Mouse (Mus musculus) Patski (cell line): ENCODE data around the gene Gpc6. TPM values are rescaled to one million over a fixed set of nuclear protein-coding genes. Genes with fewer than 3 reads are reported as not detected.
A peak's percentile ranks its signal among the peaks of the same experiment; 100 is the strongest.

Experiments
- ATAC-seq: fragments of 100-300 bp; one replicate; pipeline ENCODE4 v1.8.0; 2021
- CTCF ChIA-PET: fragments of 350-600 bp; sonication (Branson Sonifier 250); formaldehyde crosslinking; loops from one replicate; lab custom pipeline; 2022; ENCODE audit warnings: inconsistent platforms; lab: Charles Lee
- POLR2A ChIA-PET: fragments of 350-600 bp; sonication (Branson Sonifier 250); formaldehyde crosslinking; loops from one replicate; lab custom pipeline; 2022; ENCODE audit warnings: antibody characterized with exemption, inconsistent platforms; lab: Charles Lee
- DNase-seq: peaks from one replicate; pipeline ENCODE4 v3.0.0-alpha.2; 2011; ENCODE audit warnings: low read depth, low spot score
- H3K27me3 ChIP-seq: fragments of 371-371 bp; one replicate; pipeline ENCODE4 v1.5.1; 2021
- CTCF ChIP-seq: fragments of 100-300 bp; IDR thresholded peaks from one replicate; pipeline ENCODE4 v1.5.1; 2021
- in situ Hi-C: fragments of 300-500 bp; cut with MboI; formaldehyde crosslinking; loops from 3 replicates; pipeline ENCODE4 v1.11.1; 2018; ENCODE audit warnings: low pct_unique_long_range_greater_than_20kb, mixed read lengths
- polyA plus RNA-seq: library from polyadenylated mRNA; unstranded; gene quantifications from one replicate; pipeline ENCODE4 v1.2.3, GENCODE M21; 2021

Gene Gpc6
- polyA plus RNA-seq, 1 experiment from 2014 or later = 56.6 TPM

DNA sequence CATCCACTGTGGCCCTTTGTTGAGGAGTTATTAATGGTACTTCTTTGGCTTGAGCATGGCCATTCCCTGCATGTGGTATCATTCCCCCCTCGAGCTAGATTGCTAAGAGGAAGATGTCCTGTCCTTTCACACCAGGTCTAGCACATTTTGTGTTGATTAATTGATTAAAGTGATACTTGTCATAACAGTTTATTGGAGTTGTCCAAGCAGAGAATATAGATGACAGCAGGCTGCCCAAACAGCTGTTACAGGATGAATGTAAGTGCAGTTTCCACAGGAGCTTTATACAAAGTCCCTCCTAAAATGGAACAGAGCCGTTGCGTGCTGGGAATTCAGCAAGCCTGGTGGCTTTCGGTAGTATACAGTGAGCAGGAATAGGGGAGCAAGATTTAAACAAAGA is 574.2 kb downstream of the Gpc6 start:
- CTCF ChIA-PET = interaction anchor here (0.8 kb wide), 1 partner anchor 572 kb away, joined by 3 read pairs; no protein-coding TSS in a partner anchor
- no peak for DNase-seq

GRCm38 (mm10) chr14:117514829-117515228 is 589.7 kb downstream of the Gpc6 start:
- ATAC-seq = peak; percentile 78
- ChIA-PET CTCF (no interaction called here), POLR2A (no interaction called here)
- no peaks in the 10 kb centered on the region for H3K27me3 ChIP-seq
- peak; percentile 42 for DNase-seq
- TF ChIP-seq CTCF = no peak
- in situ Hi-C loops = no loop called here

More for the DNA sequence above, 574.2 kb downstream of the Gpc6 start:
- POLR2A ChIA-PET = interaction anchor here (0.6 kb wide), 1 partner anchor 605 kb away, joined by 7 read pairs; no protein-coding TSS in a partner anchor
- no peak for TF ChIP-seq CTCF
- in situ Hi-C loops = loop anchor here (10.0 kb wide), 1 partner anchor 575 kb away; the partner anchor contains the start of gene Gpc6
- ATAC-seq = no peak
- H3K27me3 ChIP-seq = no peaks in the 10 kb centered on the region

DNA sequence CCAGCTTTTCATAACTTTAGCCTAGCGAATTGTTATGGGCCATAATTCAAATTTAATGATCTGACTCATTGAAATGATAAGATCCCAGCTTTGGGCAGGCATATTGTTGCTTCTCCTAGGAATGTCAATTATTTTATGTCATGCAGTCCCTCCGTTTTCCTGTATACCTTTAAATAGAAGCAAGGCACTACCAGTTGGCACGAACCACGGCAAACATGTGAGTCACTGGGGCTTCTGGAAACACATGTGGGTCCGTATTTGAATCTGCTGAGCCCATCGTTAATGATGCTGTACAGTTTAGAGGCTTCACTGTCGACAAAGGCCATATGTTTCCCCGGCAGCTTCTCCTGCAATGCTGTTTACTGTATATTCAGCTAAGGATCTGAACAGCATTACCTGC is 594.5 kb downstream of the Gpc6 start:
- CTCF ChIA-PET = interaction anchor here (1.0 to 1.4 kb wide), 5 partner anchors 12 to 67 kb away, joined by 3 to 4 read pairs (median 3); no protein-coding TSS in a partner anchor
- TF ChIP-seq CTCF = no peak
- DNase-seq (peak; percentile 60), ATAC-seq (peak; percentile 66)
- in situ Hi-C loops = no loop called here
- H3K27me3 ChIP-seq = no peaks in the 10 kb centered on the region
- POLR2A ChIA-PET = interaction anchor here (0.6 kb wide), 1 partner anchor 238 kb away, joined by 3 read pairs; no protein-coding TSS in a partner anchor

DNA sequence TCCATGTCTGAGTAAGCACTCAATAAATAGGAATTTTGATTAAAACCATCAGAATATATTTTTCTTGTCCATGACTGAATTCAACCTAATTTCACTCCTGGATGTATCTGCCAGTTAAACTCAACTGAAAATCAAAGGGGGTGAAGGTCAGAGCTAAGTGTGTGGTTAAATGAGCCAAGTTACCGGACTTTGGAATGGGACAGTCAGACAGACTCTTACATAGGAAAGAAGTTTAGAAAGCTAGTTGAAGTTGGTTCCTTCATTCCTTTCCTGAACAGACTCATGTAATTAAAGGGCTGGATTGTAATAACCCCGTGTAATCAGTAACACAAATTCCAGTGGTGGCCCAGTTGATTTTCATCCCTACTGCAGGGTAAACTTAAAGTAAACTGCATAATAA is 595.6 kb downstream of the Gpc6 start:
- DNase-seq = no peak
- no peak for ATAC-seq
- TF ChIP-seq CTCF = no peak
- in situ Hi-C loops = loop anchor here (10.0 kb wide), 3 partner anchors 134 to 414 kb away; no protein-coding TSS in a partner anchor
- no peaks in the 10 kb centered on the region for H3K27me3 ChIP-seq
- ChIA-PET POLR2A (interaction anchor here (0.8 kb wide), 1 partner anchor 11 kb away, joined by 3 read pairs; no protein-coding TSS in a partner anchor), CTCF (interaction anchor here (1.1 kb wide), 1 partner anchor 13 kb away, joined by 3 read pairs; no protein-coding TSS in a partner anchor)

DNA sequence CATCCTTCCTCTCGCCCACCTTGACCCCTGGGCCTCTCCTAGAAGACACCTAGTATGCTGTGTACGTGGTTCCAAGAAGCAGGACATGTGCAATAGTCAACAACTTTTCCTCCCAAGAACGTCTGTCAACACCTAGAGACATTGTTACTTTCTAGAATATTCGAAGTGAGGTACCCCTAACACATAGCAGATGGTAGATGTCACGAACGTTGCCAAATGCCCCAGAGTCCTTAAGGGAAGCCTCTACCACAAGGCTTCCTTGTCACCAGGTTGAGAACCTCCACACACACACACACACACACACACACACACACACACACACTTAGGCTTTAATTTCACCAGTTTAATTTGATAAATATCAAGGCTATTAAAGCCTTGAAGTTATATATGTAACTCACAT is 600.0 kb downstream of the Gpc6 start:
- in situ Hi-C loops = loop anchor here (10.0 kb wide), 3 partner anchors 130 to 410 kb away; no protein-coding TSS in a partner anchor
- ATAC-seq (no peak), DNase-seq (no peak)
- POLR2A ChIA-PET = no interaction called here
- TF ChIP-seq CTCF = no peak
- CTCF ChIA-PET = no interaction called here
- H3K27me3 ChIP-seq = no peaks in the 10 kb centered on the region

DNA sequence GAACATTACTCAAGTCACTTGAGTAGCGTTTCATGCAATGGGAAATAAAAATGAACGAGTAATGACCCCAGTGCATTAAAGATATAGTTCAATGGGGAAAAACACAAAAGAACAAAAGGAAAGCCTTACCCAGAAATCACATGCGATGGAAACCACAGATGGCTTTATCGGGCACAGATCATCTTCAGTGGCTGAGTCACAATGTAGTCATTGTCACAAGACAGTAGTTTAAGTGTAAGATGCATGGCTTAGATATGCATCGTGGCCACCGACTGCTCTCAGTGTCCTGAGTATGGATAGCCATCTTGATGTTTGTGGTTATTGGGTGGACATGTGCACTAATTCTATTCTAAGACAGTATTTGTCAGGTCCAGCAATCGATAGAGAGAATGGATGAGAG is 601.9 kb downstream of the Gpc6 start:
- ATAC-seq (peak; percentile 97), DNase-seq (peak; percentile 51)
- H3K27me3 ChIP-seq = no peaks in the 10 kb centered on the region
- no peak for TF ChIP-seq CTCF
- in situ Hi-C loops = loop anchor here (10.0 kb wide), 3 partner anchors 128 to 408 kb away; no protein-coding TSS in a partner anchor
- POLR2A ChIA-PET = no interaction called here
- CTCF ChIA-PET = no interaction called here

- H3K27me3 ChIP-seq = no peaks in the 10 kb centered on the region
- in situ Hi-C loops = loop anchor here (10.0 kb wide), 3 partner anchors 125 to 405 kb away; no protein-coding TSS in a partner anchor
- POLR2A ChIA-PET = no interaction called here
- no peak for DNase-seq
- ATAC-seq = no peak
- no peak for TF ChIP-seq CTCF
- CTCF ChIA-PET = no interaction called here
These were observed 604.3 kb downstream of the Gpc6 start for GRCm38 (mm10) chr14:117529439-117529838.

- ChIA-PET POLR2A (no interaction called here), CTCF (interaction anchor here (0.8 to 1.5 kb wide), 2 partner anchors 9 to 21 kb away, joined by 3 read pairs; no protein-coding TSS in a partner anchor)
- DNase-seq = no peak
- H3K27me3 ChIP-seq = no peaks in the 10 kb centered on the region
- in situ Hi-C loops = no loop called here
- no peak for TF ChIP-seq CTCF
- no peak for ATAC-seq
These were observed 627.7 kb downstream of the Gpc6 start for GRCm38 (mm10) chr14:117552776-117553175.

- ATAC-seq (no peak), DNase-seq (no peak)
- CTCF ChIA-PET = interaction anchor here (1.4 kb wide), 1 partner anchor 25 kb away, joined by 3 read pairs; no protein-coding TSS in a partner anchor
- in situ Hi-C loops = no loop called here
- POLR2A ChIA-PET = no interaction called here
- no peaks in the 10 kb centered on the region for H3K27me3 ChIP-seq
- TF ChIP-seq CTCF = no peak
These were observed 631.7 kb downstream of the Gpc6 start for GRCm38 (mm10) chr14:117556715-117557320.

DNA sequence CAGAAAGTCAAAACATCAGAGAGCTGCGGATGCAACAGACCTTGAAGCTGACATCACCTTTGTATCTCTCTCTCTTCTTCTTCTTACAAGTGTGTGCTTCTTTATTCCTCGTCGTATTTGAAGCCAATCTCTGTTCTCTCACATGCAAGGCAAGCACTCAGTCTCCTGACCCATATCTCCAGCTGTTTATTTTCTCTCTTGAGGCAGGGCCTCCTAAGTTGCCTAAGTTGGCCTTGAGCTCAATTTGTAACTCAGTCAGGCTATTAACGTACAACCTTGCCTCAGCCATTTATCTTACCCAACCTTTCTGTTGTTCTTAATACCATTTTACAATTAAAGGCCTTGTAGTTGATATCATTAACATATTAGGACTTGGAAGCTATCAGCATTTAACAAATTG is 637.0 kb downstream of the Gpc6 start:
- POLR2A ChIA-PET = no interaction called here
- in situ Hi-C loops = no loop called here
- ATAC-seq (no peak), DNase-seq (no peak)
- TF ChIP-seq CTCF = no peak
- no peaks in the 10 kb centered on the region for H3K27me3 ChIP-seq
- CTCF ChIA-PET = interaction anchor here (1.2 to 1.3 kb wide), 2 partner anchors 10 to 42 kb away, joined by 3 read pairs; no protein-coding TSS in a partner anchor

DNA sequence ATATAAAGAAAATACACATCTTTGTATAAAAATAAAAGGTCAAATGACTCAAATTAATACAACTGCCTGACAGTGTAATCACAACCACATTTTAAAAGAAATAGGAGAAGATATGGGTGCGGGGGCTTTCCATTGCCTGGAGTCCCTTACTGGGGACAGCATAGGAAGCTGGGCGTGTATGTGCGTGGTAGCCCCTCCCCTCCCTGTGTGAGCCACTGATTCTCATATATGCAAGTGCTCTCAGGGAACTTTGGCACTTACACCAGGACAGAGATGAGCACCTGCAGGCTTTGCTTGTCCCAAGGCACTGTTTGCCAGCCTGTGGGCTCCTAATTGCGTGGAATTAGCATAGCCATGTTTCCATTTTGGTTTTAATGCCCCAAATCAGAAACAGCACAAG is 644.2 kb downstream of the Gpc6 start:
- no peak for DNase-seq
- TF ChIP-seq CTCF = no peak
- ChIA-PET POLR2A (no interaction called here), CTCF (no interaction called here)
- ATAC-seq = no peak
- in situ Hi-C loops = no loop called here
- H3K27me3 ChIP-seq = no peaks in the 10 kb centered on the region
